Mouse (Mus musculus): ENCODE data around the gene Dpf3. TPM values are rescaled to one million over a fixed set of nuclear protein-coding genes. Genes with fewer than 3 reads are reported as not detected.

Dpf3 gene
- polyA plus RNA-seq, 1 experiment from 2014 or later, result 12.2 TPM

- peaks cover 17% of the 10 kb centered on the region for H3K4me1 ChIP-seq (ENCODE audit: insufficient read depth, low read length)
- no peaks in the 10 kb centered on the region for H3K27me3 ChIP-seq (ENCODE audit: insufficient read depth, low read length)
- 0 out of 2 replicates have a peak overlapping the region, but pooled peaks have one; percentile 5 for H3K4me2 ChIP-seq (replicated peaks; ENCODE audit: low read depth, low read length)
- H3K4me3 ChIP-seq (ENCODE audit: low read length), result no peak overlapping the region
- no peak overlapping the region for H3K9ac ChIP-seq (replicated peaks; ENCODE audit: low read length)
- WGBS, result 42% methylated on average over 9 of the region's 9 CpGs
- peak; percentile 29 for ATAC-seq (ENCODE audit: low FRiP score, low TSS enrichment)
- H3K27ac ChIP-seq (ENCODE audit: low read length), result no peak overlapping the region
- no peaks in the 10 kb centered on the region for H3K36me3 ChIP-seq (ENCODE audit: insufficient read depth, low read length)
- no peaks in the 10 kb centered on the region for H3K9me3 ChIP-seq (ENCODE audit: low read length)
Measured at GRCm38 (mm10) chr12:83428016-83428415, 59.5 kb downstream of the Dpf3 start.

- ATAC-seq (ENCODE audit: low FRiP score, low TSS enrichment), result 0 out of 2 replicates have a peak, but pooled peaks have one; percentile 23
Measured at GRCm38 (mm10) chr12:83427601-83428000, 59.9 kb downstream of the Dpf3 start.

DNA sequence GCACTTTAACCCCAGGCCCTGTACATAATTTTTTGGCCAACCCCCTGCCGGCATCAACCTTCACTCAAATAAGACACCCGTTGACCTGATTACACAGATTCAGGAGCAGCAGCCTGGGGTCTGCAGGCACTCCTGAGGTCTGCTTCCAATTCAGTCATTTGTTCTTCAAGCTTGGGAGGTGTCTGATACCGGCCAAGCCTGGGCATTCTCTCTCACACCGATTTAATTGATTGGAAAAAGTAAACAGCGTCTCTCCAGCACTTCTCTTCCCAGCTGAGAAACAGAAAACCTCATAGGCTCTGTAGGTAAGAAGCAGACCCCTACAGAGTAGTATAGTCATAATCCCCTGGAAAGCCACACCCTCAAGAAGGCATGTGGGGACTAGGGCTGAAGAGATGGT lies 61.2 kb downstream of the Dpf3 start:
- H3K4me3 ChIP-seq (ENCODE audit: low read length), result no peak overlapping the region
- peaks cover 17% of the 10 kb centered on the region for H3K4me1 ChIP-seq (ENCODE audit: insufficient read depth, low read length)
- no peak for ATAC-seq (ENCODE audit: low FRiP score, low TSS enrichment)
- H3K27me3 ChIP-seq (ENCODE audit: insufficient read depth, low read length), result no peaks in the 10 kb centered on the region
- H3K9me3 ChIP-seq (ENCODE audit: low read length), result peaks cover under 1% of the 10 kb centered on the region; the same call in 1 of the 2 replicates
- H3K4me2 ChIP-seq (replicated peaks; ENCODE audit: low read depth, low read length), result no peak overlapping the region
- no peak overlapping the region for H3K9ac ChIP-seq (replicated peaks; ENCODE audit: low read length)
- 69% methylated on average over 5 of the region's 5 CpGs for WGBS
- H3K36me3 ChIP-seq (ENCODE audit: insufficient read depth, low read length), result no peaks in the 10 kb centered on the region
- no peak overlapping the region for H3K27ac ChIP-seq (ENCODE audit: low read length)

More at GRCm38 (mm10) chr12:83427601-83428000, 59.9 kb downstream of the Dpf3 start:
- Histone ChIP-seq H3K36me3 (ENCODE audit: insufficient read depth, low read length) (no peaks in the 10 kb centered on the region), H3K4me2 (replicated peaks; ENCODE audit: low read depth, low read length) (0 out of 2 replicates have a peak overlapping the region, but pooled peaks have one; percentile 5), H3K27ac (ENCODE audit: low read length) (no peak overlapping the region), H3K9me3 (ENCODE audit: low read length) (no peaks in the 10 kb centered on the region), H3K4me3 (ENCODE audit: low read length) (no peak overlapping the region), H3K27me3 (ENCODE audit: insufficient read depth, low read length) (no peaks in the 10 kb centered on the region), H3K4me1 (ENCODE audit: insufficient read depth, low read length) (peaks cover 17% of the 10 kb centered on the region), H3K9ac (replicated peaks; ENCODE audit: low read length) (no peak overlapping the region)
- WGBS, result 19% methylated on average over 4 of the region's 4 CpGs

DNA sequence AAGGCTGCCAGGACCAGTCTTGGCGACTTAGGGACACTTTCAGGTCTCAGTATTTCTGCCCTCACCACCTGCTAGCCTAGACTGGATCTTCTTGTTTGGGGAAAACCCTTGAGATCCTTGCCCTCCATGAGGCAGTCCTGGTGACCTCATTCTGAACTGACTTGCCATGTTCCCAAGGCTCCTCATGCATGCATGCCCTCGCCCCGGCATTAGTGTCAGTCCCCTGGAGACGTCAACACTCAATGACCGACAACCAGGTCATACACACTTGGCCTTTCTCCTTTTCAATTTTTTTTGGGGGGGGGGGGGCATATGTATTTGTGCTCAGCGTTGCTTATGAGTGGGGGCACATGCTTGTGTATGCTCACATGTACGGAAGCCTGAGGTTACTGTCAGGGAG lies 61.8 kb downstream of the Dpf3 start:
- no peak for ATAC-seq (ENCODE audit: low FRiP score, low TSS enrichment)

GRCm38 (mm10) chr12:83424720-83425444 lies 62.6 kb downstream of the Dpf3 start:
- WGBS, result 66% methylated on average over 11 of the region's 11 CpGs
- H3K9ac ChIP-seq (replicated peaks; ENCODE audit: low read length), result no peak overlapping the region
- ATAC-seq (ENCODE audit: low FRiP score, low TSS enrichment), result no peak
- no peak overlapping the region for H3K27ac ChIP-seq (ENCODE audit: low read length)
- H3K9me3 ChIP-seq (ENCODE audit: low read length), result peaks cover 4% of the 10 kb centered on the region
- no peak overlapping the region for H3K4me2 ChIP-seq (replicated peaks; ENCODE audit: low read depth, low read length)
- no peaks in the 10 kb centered on the region for H3K27me3 ChIP-seq (ENCODE audit: insufficient read depth, low read length)
- H3K4me3 ChIP-seq (ENCODE audit: low read length), result no peak overlapping the region
- H3K4me1 ChIP-seq (ENCODE audit: insufficient read depth, low read length), result peaks cover 17% of the 10 kb centered on the region
- peaks cover 3% of the 10 kb centered on the region; the same call in 1 of the 2 replicates for H3K36me3 ChIP-seq (ENCODE audit: insufficient read depth, low read length)

More for the DNA sequence above, 61.8 kb downstream of the Dpf3 start:
- Histone ChIP-seq H3K4me3 (ENCODE audit: low read length) (no peak overlapping the region), H3K27me3 (ENCODE audit: insufficient read depth, low read length) (no peaks in the 10 kb centered on the region), H3K4me2 (replicated peaks; ENCODE audit: low read depth, low read length) (no peak overlapping the region), H3K36me3 (ENCODE audit: insufficient read depth, low read length) (peaks cover 3% of the 10 kb centered on the region; the same call in 1 of the 2 replicates), H3K27ac (ENCODE audit: low read length) (no peak overlapping the region), H3K9ac (replicated peaks; ENCODE audit: low read length) (no peak overlapping the region), H3K9me3 (ENCODE audit: low read length) (peaks cover 4% of the 10 kb centered on the region), H3K4me1 (ENCODE audit: insufficient read depth, low read length) (peaks cover 17% of the 10 kb centered on the region)
- 75% methylated on average over 7 of the region's 7 CpGs for WGBS

- Histone ChIP-seq H3K9me3 (ENCODE audit: low read length) (peaks cover 4% of the 10 kb centered on the region), H3K27ac (ENCODE audit: low read length) (no peak overlapping the region), H3K9ac (replicated peaks; ENCODE audit: low read length) (no peak overlapping the region), H3K27me3 (ENCODE audit: insufficient read depth, low read length) (no peaks in the 10 kb centered on the region), H3K4me1 (ENCODE audit: insufficient read depth, low read length) (peaks cover 17% of the 10 kb centered on the region), H3K36me3 (ENCODE audit: insufficient read depth, low read length) (peaks cover 3% of the 10 kb centered on the region; the same call in 1 of the 2 replicates), H3K4me2 (replicated peaks; ENCODE audit: low read depth, low read length) (no peak overlapping the region), H3K4me3 (ENCODE audit: low read length) (no peak overlapping the region)
- 71% methylated on average over 12 of the region's 12 CpGs for WGBS
- ATAC-seq (ENCODE audit: low FRiP score, low TSS enrichment), result no peak
Measured at GRCm38 (mm10) chr12:83424086-83424719, 63.3 kb downstream of the Dpf3 start.

DNA sequence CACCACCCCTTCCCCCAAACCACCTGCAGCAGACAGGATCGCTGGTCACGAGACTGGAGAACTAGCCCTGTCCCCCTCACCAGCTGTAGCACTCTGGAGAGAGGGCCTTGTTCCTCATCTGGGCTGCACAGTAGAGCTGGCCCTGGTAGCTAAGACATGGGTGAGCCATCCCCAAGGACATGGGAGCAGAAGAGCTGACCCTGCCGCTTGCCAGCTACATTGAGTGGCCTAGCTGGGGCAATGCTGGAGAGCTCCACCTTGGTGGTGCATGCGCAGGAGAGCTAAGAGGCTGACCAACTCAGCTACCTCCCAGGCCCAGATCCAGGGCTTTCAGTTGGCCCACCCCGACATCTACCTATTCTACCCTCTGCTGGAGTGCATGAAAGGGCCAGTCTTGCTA lies 67.2 kb downstream of the Dpf3 start:
- no peak overlapping the region for H3K9ac ChIP-seq (replicated peaks; ENCODE audit: low read length)
- peaks cover 4% of the 10 kb centered on the region for H3K9me3 ChIP-seq (ENCODE audit: low read length)
- ATAC-seq (ENCODE audit: low FRiP score, low TSS enrichment), result no peak
- H3K4me3 ChIP-seq (ENCODE audit: low read length), result no peak overlapping the region
- 89% methylated on average over 5 of the region's 5 CpGs for WGBS
- H3K4me2 ChIP-seq (replicated peaks; ENCODE audit: low read depth, low read length), result no peak overlapping the region
- H3K27me3 ChIP-seq (ENCODE audit: insufficient read depth, low read length), result no peaks in the 10 kb centered on the region
- no peak overlapping the region for H3K27ac ChIP-seq (ENCODE audit: low read length)
- H3K4me1 ChIP-seq (ENCODE audit: insufficient read depth, low read length), result peaks cover 4% of the 10 kb centered on the region; the same call in 1 of the 2 replicates
- H3K36me3 ChIP-seq (ENCODE audit: insufficient read depth, low read length), result peaks cover 3% of the 10 kb centered on the region; the same call in 1 of the 2 replicates

DNA sequence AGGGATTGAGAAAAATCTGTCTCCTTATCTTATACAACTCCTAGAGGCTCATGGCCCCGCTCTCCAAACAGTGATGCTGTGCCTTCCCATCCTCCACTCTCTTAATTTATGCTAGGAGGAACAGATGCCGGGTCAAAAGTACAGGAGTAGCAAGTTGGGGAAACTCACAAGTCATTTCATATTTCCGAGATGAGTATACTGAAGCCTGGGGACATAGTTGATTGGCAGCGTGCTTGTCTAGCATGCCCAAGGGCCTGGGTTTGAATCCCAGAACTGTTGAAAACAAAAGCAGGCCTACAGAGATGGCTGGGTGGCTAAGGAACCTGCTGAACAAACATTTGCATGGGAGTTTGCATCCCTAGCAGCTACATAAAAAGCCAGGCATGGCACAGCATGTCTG lies 72.3 kb downstream of the Dpf3 start:
- ATAC-seq (ENCODE audit: low FRiP score, low TSS enrichment), result no peak
- no peaks in the 10 kb centered on the region for H3K36me3 ChIP-seq (ENCODE audit: insufficient read depth, low read length)
- H3K4me1 ChIP-seq (ENCODE audit: insufficient read depth, low read length), result peaks cover 3% of the 10 kb centered on the region; the same call in 1 of the 2 replicates
- H3K9ac ChIP-seq (replicated peaks; ENCODE audit: low read length), result no peak overlapping the region
- H3K4me2 ChIP-seq (replicated peaks; ENCODE audit: low read depth, low read length), result no peak overlapping the region
- no peaks in the 10 kb centered on the region for H3K9me3 ChIP-seq (ENCODE audit: low read length)
- 69% methylated on average over 4 of the region's 4 CpGs for WGBS
- H3K4me3 ChIP-seq (ENCODE audit: low read length), result no peak overlapping the region
- H3K27me3 ChIP-seq (ENCODE audit: insufficient read depth, low read length), result no peaks in the 10 kb centered on the region
- H3K27ac ChIP-seq (ENCODE audit: low read length), result no peak overlapping the region

DNA sequence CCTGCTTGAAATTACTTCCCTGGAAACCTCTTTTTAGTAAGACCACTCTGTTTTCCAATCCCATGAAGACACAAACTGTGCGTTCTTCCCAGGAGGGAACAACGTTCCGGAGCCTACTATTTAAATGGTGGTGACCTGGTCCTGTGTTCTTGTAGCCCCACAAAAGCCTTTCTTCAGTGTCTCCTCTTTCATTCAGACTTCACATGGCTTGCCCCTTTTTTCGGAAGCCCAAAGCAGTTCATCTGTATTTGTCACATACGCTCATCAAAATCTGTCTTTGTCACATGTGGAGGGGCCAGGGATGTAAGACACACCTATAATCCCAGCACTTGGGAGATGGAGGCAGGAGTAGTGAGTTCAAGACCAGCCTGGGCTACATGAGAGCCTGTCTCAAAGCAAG lies 73.8 kb downstream of the Dpf3 start:
- no peak for ATAC-seq (ENCODE audit: low FRiP score, low TSS enrichment)
- Histone ChIP-seq H3K27me3 (ENCODE audit: insufficient read depth, low read length) (no peaks in the 10 kb centered on the region), H3K4me2 (replicated peaks; ENCODE audit: low read depth, low read length) (no peak overlapping the region), H3K9me3 (ENCODE audit: low read length) (no peaks in the 10 kb centered on the region), H3K36me3 (ENCODE audit: insufficient read depth, low read length) (no peaks in the 10 kb centered on the region), H3K27ac (ENCODE audit: low read length) (no peak overlapping the region), H3K9ac (replicated peaks; ENCODE audit: low read length) (no peak overlapping the region), H3K4me3 (ENCODE audit: low read length) (no peak overlapping the region), H3K4me1 (ENCODE audit: insufficient read depth, low read length) (peaks cover 3% of the 10 kb centered on the region; the same call in 1 of the 2 replicates)
- WGBS, result 92% methylated on average over 5 of the region's 5 CpGs

Measured in kidney, embryonic 16.5 days (tissue).